Mouse (Mus musculus) midbrain, embryonic 12.5 days (tissue): ENCODE data around the gene Mllt6. TPM values are rescaled to one million over a fixed set of nuclear protein-coding genes. Genes with fewer than 3 reads are reported as not detected.
"Not testable (repeated sequence)": the region's sequence is repeated elsewhere in the genome, so short reads cannot be mapped to it uniquely, and the experiment has no call there.

Experiments used
- ATAC-seq: fragments of 200-750 bp; cut with Nextera tagmentation; 2 replicates; pipeline ENCODE4 v1.8.0; 2017; ENCODE audit warnings: low read depth, moderate TSS enrichment, moderate library complexity; ENCODE audit not compliant: low FRiP score
- H3K27ac ChIP-seq: fragments of 300-500 bp; sonication (generic); replicated peaks from 2 replicates; pipeline ENCODE4 v1.5.1; 2016; ENCODE audit warnings: mild to moderate bottlenecking
- H3K27me3 ChIP-seq: fragments of 300-500 bp; sonication (generic); 2 replicates; pipeline ENCODE4 v1.6.1; 2016; ENCODE audit warnings: mild to moderate bottlenecking
- H3K36me3 ChIP-seq: fragments of 300-500 bp; sonication (generic); 2 replicates; pipeline ENCODE4 v1.6.1; 2016
- H3K4me1 ChIP-seq: fragments of 300-500 bp; sonication (generic); 2 replicates; pipeline ENCODE4 v1.6.1; 2016
- H3K4me2 ChIP-seq: fragments of 300-500 bp; sonication (generic); replicated peaks from 2 replicates; pipeline ENCODE4 v1.6.1; 2016; ENCODE audit warnings: mild to moderate bottlenecking, moderate library complexity
- H3K4me3 ChIP-seq: fragments of 300-500 bp; sonication (generic); 2 replicates; pipeline ENCODE4 v1.5.1; 2016; ENCODE audit warnings: mild to moderate bottlenecking
- H3K9ac ChIP-seq: fragments of 300-500 bp; sonication (generic); replicated peaks from 2 replicates; pipeline ENCODE4 v1.6.1; 2016; ENCODE audit warnings: mild to moderate bottlenecking, moderate library complexity
- H3K9me3 ChIP-seq: fragments of 300-500 bp; sonication (generic); 2 replicates; pipeline ENCODE4 v1.6.1; 2016; ENCODE audit warnings: mild to moderate bottlenecking
- WGBS: fragments of 180-500 bp; shearing (Covaris S2); methylation state at CpG from one replicate; pipeline ENCODE4 v1.1.7; 2016; 5-methylcytosine and 5-hydroxymethylcytosine counted together
- polyA plus RNA-seq: library from polyadenylated mRNA; unstranded; fragments of >200 nt; fragmentation: Nextera tagmentation; extraction: Ambion mirVana; gene quantifications from 2 replicates; pipeline ENCODE4 v1.2.1, GENCODE M21; 2016

The Mllt6 gene
- polyA plus RNA-seq, 1 experiment from 2014 or later, result 3.2 TPM

- H3K27ac ChIP-seq, result no peak overlapping the region
- H3K9me3 ChIP-seq, result no peaks in the 10 kb centered on the region
- 57% methylated on average over 5 of the region's 5 CpGs for WGBS
- H3K4me3 ChIP-seq, result no peak overlapping the region
- H3K27me3 ChIP-seq, result no peaks in the 10 kb centered on the region
- H3K4me2 ChIP-seq, result no peak overlapping the region
- H3K4me1 ChIP-seq, result peaks cover 3% of the 10 kb centered on the region; the same call in 1 of the 2 replicates
- ATAC-seq, result no peak
- H3K36me3 ChIP-seq, result no peaks in the 10 kb centered on the region
- no peak overlapping the region for H3K9ac ChIP-seq
Measured at GRCm38 (mm10) chr11:97650341-97650740, 12.9 kb upstream of the Mllt6 start.

DNA sequence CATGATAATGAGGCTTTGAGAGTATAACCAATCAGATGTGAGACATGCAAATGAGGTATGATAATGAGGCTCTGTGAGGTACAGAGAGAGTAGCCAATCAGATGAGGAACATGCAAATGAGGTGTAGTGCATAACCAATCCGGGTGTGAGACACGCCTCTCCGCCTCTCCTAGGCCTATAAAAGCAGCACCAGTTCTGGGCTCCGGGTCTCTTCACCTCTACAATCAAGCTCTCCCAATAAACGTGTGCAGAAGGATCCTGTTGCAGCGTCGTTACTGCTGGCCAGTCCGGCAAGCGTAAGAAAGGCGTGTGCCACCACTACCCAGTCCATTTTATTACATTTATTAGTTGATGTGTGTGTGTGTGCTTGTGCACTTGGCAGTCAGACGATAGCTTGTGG, 9.8 kb upstream of the Mllt6 start:
- not testable (repeated sequence) for H3K27me3 ChIP-seq, H3K36me3 ChIP-seq, ATAC-seq, H3K4me1 ChIP-seq, H3K4me2 ChIP-seq, H3K9me3 ChIP-seq, H3K27ac ChIP-seq, H3K4me3 ChIP-seq, H3K9ac ChIP-seq
- WGBS, result 94% methylated on average over 11 of the region's 11 CpGs

GRCm38 (mm10) chr11:97654210-97654609, 9.0 kb upstream of the Mllt6 start:
- H3K27ac ChIP-seq, result no peak overlapping the region
- no peak overlapping the region for H3K4me3 ChIP-seq
- WGBS, result 83% methylated on average over 2 of the region's 2 CpGs
- H3K36me3 ChIP-seq, result no peaks in the 10 kb centered on the region
- no peaks in the 10 kb centered on the region for H3K9me3 ChIP-seq
- ATAC-seq, result no peak
- H3K27me3 ChIP-seq, result peaks cover 6% of the 10 kb centered on the region; the same call in 1 of the 2 replicates
- H3K4me2 ChIP-seq, result no peak overlapping the region
- no peak overlapping the region for H3K9ac ChIP-seq
- H3K4me1 ChIP-seq, result peaks cover 9% of the 10 kb centered on the region

DNA sequence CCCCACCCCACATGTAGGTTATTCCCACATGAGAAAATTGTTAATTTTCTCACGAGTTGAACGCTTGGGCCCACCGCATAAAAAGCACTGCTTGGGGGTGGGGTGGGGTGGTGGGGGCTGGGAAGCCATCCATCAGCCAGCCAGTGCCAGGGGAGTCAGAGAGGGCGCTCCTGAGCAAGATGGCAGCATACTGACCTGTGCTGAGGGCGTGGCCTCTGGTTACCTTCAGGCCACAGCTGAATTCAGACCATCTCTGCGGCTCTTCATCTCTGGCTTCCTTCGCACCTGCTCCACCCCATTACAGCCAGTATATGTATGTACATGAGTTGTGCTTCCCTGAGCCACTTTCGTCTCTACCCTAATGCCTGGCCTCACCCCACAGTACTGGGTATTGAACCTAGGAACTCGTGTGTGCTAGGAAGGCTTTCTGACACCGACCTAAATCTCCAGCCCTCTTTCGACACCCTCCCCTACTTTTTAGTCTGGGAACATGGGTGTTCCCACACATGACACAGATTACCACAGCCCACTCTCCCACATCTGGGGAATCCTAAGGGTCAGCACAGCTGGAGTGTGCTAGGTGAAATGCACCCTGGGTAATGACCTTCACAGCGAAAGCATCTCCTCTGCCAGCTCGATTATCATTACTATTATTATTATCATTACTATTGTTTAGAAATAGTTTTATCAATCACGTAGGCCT, 6.8 kb upstream of the Mllt6 start:
- Histone ChIP-seq H3K9me3 (no peaks in the 10 kb centered on the region), H3K4me3 (no peak overlapping the region), H3K27ac (no peak overlapping the region), H3K36me3 (no peaks in the 10 kb centered on the region), H3K27me3 (peaks cover 20% of the 10 kb centered on the region), H3K4me2 (no peak overlapping the region), H3K9ac (no peak overlapping the region), H3K4me1 (peaks cover 24% of the 10 kb centered on the region)
- ATAC-seq, result no peak
- WGBS, result 73% methylated on average over 14 of the region's 14 CpGs

DNA sequence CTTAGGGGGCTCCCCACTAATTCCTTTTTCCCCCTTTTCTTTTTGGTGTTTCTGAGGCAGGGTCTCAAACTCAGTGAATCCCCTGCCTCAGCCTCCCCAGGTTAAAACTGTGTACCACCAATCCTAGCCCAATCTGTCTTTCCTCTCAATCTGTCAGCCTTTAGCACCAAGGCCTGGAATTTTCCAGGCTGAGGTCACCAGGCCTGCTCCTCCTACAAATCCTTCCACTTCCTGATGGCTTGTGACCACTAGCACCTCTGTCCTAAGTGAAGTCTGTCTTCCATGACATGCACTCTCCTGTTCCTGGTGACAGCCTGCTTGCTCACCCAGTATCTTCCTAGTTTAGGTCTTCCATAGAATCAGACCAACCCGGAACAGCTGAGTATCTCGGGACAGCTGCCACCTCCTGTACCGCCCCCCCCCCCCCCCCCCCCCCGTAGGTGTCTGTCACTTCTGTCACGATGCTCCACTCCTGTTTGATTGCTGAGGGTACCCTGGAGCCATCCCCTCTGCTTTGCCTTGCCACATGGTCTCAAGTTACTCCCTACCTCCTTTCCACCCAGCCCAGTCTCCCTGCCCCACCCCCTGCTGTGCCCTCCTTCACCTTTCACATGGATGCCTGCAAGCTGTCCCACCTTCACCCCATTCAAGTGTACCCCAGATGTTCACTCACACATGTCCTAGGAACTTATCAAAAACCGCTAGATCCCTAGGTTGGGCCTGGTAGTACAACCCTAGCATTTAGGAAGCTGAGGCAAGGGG, 5.8 kb upstream of the Mllt6 start:
- H3K27me3 ChIP-seq, result peaks cover 29% of the 10 kb centered on the region
- H3K9ac ChIP-seq, result no peak overlapping the region
- H3K36me3 ChIP-seq, result no peaks in the 10 kb centered on the region
- ATAC-seq, result no peak
- no peak overlapping the region for H3K4me2 ChIP-seq
- H3K27ac ChIP-seq, result no peak overlapping the region
- H3K4me3 ChIP-seq, result no peak overlapping the region
- H3K9me3 ChIP-seq, result no peaks in the 10 kb centered on the region
- WGBS, result 54% methylated on average over 5 of the region's 6 CpGs
- H3K4me1 ChIP-seq, result peaks cover 33% of the 10 kb centered on the region

DNA sequence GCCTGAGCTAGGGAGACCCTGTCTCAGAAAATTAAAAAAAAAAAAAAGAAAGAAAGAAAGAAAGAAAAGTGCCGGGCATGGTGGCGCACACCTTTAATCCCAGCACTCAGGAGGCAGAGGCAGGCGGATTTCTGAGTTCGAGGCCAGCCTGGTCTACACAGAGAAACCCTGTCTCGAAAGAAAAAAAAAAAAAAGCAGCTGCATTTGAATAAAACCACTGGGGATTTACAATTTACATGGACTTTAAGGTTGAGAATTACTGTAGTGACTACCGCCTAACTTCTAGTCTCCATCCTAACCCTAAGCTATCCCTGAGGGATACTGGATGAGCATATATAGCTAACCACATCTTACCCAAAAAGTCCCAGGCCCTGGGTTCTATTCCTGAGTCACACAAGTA, 5.2 kb upstream of the Mllt6 start:
- not testable (repeated sequence) for H3K9ac ChIP-seq, H3K36me3 ChIP-seq, H3K27ac ChIP-seq, H3K4me2 ChIP-seq, H3K9me3 ChIP-seq, ATAC-seq, H3K4me3 ChIP-seq
- Histone ChIP-seq H3K4me1 (peaks cover 38% of the 10 kb centered on the region), H3K27me3 (peaks cover 32% of the 10 kb centered on the region)
- WGBS, result 90% methylated on average over 6 of the region's 6 CpGs

DNA sequence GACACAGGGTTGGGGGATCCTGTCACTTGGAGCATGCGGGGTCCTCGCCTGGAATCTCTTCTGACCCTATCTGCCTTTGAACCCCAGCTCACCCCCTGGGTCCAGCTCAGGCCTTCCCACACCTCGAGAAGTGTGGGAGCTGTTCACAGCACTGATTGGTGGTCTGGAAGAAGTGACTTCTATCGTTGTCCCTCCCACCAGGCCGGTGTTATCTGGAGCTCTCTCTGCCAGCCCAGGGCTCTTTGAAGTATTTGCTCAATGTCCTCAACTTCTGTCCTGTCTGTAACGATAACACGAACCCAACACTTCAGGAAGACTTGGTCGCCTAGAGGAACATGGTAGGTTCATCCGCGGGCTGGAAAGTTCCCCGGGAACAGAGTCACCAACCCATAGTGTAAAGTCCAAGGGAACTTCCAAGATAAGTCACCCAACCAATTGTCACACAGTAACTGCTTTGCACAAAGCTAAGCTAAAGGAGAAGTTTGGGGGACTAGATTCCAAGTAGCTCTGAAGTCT, 4.4 kb upstream of the Mllt6 start:
- H3K36me3 ChIP-seq, result no peaks in the 10 kb centered on the region
- peaks cover 38% of the 10 kb centered on the region for H3K4me1 ChIP-seq
- no peaks in the 10 kb centered on the region for H3K9me3 ChIP-seq
- H3K27me3 ChIP-seq, result peaks cover 32% of the 10 kb centered on the region
- no peak overlapping the region for H3K9ac ChIP-seq
- H3K4me2 ChIP-seq, result peak overlapping the region; percentile 83
- WGBS, result 71% methylated on average over 11 of the region's 11 CpGs
- no peak for ATAC-seq
- no peak overlapping the region for H3K4me3 ChIP-seq
- no peak overlapping the region for H3K27ac ChIP-seq

DNA sequence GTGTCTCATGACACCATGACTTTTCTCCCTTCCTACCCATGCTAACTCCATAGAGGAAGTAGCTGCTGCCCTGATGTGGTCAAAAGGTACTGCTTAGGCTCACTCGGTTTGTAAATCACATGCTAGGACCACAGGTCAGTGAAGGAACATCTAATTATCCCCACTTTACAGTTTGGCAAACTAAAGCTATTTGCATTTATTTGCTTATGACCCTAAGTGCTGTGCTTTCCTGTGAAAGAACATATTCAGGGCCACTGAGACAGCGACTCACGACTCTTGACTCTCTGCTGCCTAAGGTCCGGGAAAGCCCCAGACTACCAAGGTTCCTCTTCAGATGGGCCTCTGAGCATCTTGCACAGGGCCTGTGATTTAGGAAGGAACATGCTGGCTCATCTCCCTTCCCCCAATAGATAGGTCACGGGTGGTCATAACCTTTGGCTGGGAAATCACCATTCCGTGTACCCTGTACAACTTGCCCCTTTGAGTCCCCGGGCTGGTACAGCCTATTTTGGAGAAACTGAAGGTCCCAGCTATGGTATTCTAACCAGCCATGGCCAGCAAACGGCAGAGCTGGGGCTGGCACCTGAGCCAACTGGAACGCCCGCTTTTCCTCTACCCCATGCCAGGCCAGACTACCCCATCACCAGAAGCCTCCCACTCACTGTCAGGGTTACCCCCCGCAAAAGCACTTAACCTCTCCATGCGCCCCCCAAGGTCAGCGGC, 3.8 kb upstream of the Mllt6 start:
- H3K9ac ChIP-seq, result peak overlapping the region; percentile 80
- H3K27ac ChIP-seq, result peak overlapping the region; percentile 70
- H3K4me2 ChIP-seq, result peak overlapping the region; percentile 83
- H3K27me3 ChIP-seq, result peaks cover 32% of the 10 kb centered on the region
- H3K9me3 ChIP-seq, result no peaks in the 10 kb centered on the region
- ATAC-seq, result no peak
- 14% methylated on average over 13 of the region's 13 CpGs for WGBS
- H3K4me1 ChIP-seq, result peaks cover 44% of the 10 kb centered on the region
- H3K4me3 ChIP-seq, result peak overlapping the region; percentile 65
- no peaks in the 10 kb centered on the region for H3K36me3 ChIP-seq

DNA sequence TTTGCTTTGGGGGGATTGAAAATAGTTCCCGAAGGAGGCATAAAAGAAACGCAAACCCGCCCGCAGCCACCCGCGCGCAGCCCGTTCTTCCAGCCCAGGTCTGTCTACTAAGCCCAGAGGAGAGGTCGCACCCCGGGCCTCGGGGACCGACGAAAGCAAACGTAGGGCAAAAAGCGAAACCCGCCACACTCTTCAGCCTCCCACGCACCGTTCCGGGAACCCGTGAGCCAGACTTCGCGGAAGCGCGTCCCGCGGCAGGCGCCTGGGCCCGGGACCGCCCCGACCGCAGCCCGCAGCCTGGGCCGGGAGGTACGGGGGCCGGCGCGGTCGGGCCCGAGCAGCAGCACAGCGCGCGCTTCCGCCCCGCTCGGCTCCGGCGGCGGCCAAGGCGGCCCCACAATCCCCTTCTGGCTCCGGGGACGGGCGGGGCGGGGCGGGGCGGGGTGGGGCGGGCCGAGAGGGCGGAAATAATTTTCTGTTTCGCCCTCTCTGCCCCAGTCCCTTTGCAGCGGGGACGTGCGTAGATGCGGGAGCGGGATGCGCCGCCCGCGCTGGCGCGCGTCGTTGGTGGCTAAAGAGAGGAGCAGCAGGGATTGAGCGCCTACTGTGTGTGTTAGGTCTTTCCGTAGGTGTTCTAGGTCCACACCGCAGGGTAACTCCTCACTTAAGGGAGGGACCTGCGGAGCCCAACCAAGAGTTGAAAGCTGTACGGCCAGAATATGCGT, 3.1 kb upstream of the Mllt6 start:
- WGBS, result 0% methylated on average over 63 of the region's 78 CpGs
- H3K4me1 ChIP-seq, result peaks cover 51% of the 10 kb centered on the region

DNA sequence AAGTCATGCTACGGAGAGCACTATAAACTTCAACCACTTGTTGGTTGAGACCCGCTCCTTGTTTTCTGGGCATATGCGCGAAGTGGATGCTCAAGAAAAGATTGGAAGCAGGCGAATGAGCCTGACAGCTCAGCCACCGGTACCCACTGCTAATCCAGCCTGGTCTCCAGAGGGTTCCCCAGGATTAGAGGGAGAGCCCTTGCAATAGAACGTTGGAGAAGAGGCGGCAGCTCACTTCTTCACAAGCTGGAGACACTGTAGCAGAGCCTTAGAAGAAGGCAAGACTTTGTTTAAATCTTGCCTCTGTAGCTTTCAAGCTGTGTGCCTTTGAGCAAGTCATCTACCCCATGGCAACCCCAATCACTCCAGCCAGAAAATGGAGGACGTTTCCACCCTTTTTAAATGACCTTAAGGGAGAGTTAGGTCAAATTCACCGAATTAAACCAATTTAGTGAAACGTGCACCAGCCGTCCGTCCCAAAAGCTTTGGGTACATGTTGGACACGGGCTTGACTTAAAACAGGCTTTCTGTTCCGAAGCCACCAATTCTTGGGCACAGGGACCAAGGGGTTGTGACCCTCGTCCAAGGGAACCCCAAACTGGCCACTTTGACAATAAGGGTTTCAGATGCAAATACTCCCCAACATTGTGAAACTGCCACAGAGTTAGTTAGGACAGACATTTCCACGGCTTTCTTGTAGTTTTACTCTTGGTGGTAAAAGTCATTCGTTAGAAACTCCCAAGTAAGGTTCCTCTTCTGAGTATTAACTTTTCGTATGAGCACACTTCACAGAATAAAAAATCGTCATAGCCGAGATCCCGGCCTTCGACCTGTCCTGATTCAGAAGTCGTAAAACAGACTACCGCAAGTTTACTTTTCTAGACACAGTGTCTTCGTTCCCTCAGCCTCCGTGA, 2.2 kb upstream of the Mllt6 start:
- ATAC-seq, result no peak
- Histone ChIP-seq H3K9ac (peak overlapping the region; percentile 80; the same call in 1 of the 2 replicates), H3K36me3 (peaks cover 8% of the 10 kb centered on the region), H3K4me1 (peaks cover 55% of the 10 kb centered on the region), H3K27me3 (peaks cover 32% of the 10 kb centered on the region), H3K9me3 (peaks cover 5% of the 10 kb centered on the region; the same call in 1 of the 2 replicates), H3K27ac (0 out of 2 replicates have a peak overlapping the region, but pooled peaks have one; percentile 20), H3K4me3 (peak overlapping the region; percentile 97), H3K4me2 (peak overlapping the region; percentile 83)
- 2% methylated on average over 27 of the region's 27 CpGs for WGBS

More for the DNA sequence above, 3.1 kb upstream of the Mllt6 start:
- peak overlapping the region; percentile 65 for H3K4me3 ChIP-seq
- H3K9ac ChIP-seq, result peak overlapping the region; percentile 80
- H3K9me3 ChIP-seq, result no peaks in the 10 kb centered on the region
- H3K27me3 ChIP-seq, result peaks cover 32% of the 10 kb centered on the region
- peak overlapping the region; percentile 83 for H3K4me2 ChIP-seq
- H3K36me3 ChIP-seq, result no peaks in the 10 kb centered on the region
- H3K27ac ChIP-seq, result peak overlapping the region; percentile 70
- peak; percentile 82 for ATAC-seq
